Mouse (Mus musculus) gastrocnemius, postnatal 14 days (tissue): ENCODE data around the gene Rflnb. TPM values are rescaled to one million over a fixed set of nuclear protein-coding genes. Genes with fewer than 3 reads are reported as not detected.
"Not testable (repeated sequence)": the region's sequence is repeated elsewhere in the genome, so short reads cannot be mapped to it uniquely, and the experiment has no call there.

Source experiments
- DNase-seq: peaks from one replicate; pipeline ENCODE4 v3.0.0; 2021; ENCODE audit warnings: mixed read lengths
- intact Hi-C: fragments of 180-260 bp; cut with DNase I; formaldehyde crosslinking; loops from one replicate; pipeline ENCODE4 v1.15.1; 2025; ENCODE audit warnings: low total_unique reads
- total RNA-seq, 2 experiments: library from RNA; stranded (reverse); gene quantifications; 2 replicates each; pipeline ENCODE4 v1.2.3; 2021

The Rflnb gene
- total RNA-seq, 2 experiments from 2014 or later = 50.0 to 59.5 TPM

DNA sequence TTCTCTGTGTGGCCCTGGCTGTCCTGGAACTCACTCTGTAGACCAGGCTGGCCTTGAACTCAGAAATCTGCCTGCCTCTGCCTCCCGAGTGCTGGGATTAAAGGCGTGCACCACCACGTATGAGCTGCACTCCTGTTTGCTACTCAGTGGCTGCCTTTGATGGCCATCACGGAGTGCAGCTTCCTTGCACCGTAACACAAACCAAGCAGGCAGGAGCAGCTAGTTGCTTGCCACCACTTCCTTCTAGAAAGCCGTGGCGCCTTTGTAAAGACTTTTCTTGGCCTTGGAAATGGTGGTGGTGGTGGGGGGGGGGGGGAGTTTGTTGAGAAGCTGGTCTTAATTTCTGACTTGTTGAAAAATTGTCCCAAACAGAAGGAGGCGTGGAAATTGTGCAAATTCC, 12.5 kb upstream of the Rflnb start:
- no peak for DNase-seq
- intact Hi-C loops = no loop called here

DNA sequence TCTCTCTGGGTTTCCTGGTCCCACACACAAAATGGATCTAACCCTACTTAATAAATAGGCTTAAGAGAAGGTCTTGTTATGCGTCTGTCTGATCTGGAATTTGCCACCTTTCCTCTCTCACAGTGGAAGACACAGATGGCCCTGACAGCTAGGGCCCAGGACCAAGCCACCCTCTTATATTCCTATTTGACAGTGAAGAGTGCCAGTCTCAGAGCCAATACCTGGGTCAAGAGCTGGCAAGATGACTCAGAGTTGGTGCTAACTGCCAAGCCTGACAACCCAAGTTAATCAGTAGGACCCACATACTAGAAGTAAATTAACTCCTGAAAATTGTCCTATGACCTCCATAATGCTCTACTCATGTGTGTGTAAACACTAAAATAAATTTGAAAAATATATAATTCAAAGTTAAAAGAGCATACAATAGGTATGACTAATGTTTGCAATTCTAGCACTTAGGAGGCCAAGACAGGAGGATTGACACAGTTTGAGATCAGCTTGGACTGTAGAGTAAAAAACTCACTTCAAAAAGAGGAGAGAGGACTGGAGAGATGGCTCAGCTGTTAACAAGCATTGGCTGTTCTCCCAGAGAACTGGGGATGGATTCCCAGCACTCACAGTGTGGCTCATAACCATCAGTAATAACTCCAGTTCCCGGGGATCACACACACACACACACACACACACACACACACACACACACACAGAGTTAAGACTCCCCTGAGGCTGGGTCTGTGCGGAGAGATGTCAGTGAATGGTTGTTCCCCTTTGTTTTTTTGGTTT, 11.9 kb upstream of the Rflnb start:
- intact Hi-C loops = no loop called here
- no peak for DNase-seq

DNA sequence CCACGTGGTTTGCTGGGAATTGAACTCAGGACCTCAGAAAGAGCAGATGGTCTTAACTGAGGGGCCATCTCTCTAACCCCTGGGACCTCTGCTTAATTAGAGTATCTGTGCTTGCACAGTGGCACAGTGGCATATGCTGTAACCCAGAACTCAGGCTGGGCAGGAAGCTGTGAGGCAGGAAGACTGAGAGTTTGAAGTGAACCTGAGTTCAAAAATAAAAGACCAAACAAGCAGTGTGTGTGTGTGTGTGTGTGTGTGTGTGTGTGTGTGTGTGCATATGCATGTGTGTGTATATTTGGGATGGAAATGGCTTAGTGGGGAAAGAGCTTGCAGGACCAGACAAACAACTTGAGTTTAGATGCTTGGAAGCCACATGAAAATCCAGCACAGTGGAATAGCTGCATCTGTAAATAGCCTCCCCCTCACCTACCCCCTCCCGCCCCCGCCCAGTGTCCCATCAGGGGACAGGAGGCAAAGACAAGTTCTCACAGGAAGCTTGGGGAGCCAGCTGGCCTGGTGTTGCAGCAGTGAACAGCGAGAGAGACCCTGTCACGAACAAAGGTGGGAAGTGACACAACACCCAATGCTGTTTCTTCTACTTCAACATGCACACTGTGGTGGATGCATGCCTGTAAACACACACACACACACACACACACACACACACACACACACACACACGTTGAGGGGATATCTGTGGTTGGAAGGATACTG, 10.2 kb upstream of the Rflnb start:
- no peak for DNase-seq
- intact Hi-C loops = no loop called here

DNA sequence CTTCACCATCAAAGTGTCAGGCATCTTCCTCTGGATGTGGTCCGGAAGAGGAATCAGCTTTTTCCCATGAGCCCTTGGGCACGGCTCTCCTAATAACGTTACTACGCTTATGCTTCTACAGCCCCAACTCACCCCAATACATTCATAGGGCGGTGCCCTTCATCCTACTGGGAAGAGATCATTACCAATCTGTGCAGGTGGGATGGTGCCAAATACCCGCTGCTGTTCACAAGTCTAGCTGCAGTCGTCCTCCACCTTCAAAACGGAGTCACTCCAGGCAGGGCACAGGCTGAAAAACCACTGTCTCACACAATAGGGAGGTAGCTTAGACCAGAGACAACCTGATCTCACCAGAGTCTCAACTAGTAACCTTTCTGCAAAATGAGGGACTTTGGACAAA, 7.6 kb upstream of the Rflnb start:
- intact Hi-C loops = no loop called here
- no peak for DNase-seq

DNA sequence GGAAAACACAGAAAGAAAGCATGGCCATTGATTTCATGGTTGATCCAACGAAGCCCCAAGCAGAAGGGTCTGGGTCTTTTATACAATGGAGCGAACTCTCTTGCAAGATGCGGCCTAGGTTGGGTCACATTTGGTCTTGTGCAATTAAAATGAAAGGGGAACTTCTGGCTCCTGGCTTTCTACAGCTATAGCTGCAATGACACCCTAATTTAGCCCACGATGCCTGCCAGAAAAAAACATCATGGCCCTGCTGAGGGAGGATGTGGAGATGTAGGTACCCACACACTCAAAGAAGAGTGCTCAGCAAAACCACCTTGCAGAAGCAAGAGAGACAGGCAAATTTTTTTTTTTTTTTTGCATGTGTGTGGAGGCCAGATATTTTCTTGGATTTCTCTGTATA, 6.3 kb upstream of the Rflnb start:
- DNase-seq = no peak
- intact Hi-C loops = no loop called here

DNA sequence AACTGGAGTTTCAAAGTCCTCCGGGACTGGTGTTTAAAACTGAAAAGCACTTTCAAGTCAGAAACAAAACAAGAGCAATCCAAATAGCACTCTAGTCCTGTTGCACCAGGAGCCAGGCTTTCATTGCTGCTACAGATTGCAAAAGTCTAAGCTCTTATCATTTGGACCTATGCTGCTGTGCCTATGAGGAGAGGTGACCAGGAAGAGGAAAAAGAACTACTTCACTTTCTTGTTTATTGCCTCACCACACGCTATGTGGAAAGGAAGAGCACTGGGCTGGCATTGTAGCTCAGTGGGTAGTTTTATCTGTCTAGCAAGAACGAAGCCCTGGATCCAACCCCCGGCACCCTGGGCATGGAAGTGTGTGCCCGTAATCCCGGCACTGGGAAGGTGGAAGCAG, 5.8 kb upstream of the Rflnb start:
- no peak for DNase-seq
- intact Hi-C loops = no loop called here

DNA sequence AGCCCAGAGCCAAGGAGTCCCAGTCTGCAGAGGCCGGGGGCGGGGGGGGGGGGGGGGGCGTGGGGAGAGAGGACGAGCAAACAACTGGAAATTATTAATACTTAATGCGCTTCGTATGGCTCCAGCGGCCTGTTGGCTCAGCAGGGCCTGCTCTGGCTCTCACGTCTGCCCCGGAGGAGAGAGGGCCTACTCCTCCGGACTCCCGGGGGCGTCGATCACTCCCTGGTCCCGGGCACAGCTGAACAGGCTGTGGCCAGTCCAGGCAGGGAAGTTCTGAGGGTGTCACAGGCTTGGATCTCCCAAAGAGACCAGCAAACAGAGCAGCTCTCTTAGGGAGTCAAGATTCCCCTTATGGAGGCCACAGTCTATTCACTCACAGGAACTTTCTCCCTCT, 487 bp upstream of the Rflnb start:
- intact Hi-C loops = no loop called here
- peak; percentile 42 for DNase-seq

DNA sequence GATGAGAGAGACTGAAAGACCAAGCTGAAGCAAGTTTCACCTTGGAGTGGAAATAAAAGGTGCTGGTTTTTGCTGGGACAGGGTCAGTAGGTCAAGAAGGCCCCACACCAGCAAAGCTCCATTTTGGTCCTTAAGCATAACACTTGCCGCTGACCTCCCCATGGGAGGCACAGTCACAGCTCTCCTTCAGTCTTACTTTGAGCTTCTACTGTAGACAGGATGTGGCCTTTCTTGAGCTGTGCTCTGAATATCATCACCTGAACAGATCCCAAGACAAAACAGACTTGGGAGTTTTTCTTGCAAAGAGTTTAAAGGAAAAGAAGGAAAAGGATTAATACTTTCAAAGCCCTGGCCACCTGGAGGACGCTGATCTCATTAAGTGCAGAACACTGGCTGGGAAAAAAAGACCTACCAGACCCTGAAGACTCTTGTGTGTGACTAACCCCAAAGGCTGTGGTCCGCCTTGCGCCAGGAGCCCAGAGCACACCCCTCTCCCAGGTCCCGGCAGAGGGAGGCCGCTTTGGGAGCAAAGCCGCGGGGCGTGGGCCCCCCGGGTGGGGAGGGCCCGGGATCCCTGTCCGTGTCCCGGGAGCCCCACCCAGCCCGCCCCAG, 949 bp downstream of the Rflnb start:
- no peak for DNase-seq
- intact Hi-C loops = no loop called here

DNA sequence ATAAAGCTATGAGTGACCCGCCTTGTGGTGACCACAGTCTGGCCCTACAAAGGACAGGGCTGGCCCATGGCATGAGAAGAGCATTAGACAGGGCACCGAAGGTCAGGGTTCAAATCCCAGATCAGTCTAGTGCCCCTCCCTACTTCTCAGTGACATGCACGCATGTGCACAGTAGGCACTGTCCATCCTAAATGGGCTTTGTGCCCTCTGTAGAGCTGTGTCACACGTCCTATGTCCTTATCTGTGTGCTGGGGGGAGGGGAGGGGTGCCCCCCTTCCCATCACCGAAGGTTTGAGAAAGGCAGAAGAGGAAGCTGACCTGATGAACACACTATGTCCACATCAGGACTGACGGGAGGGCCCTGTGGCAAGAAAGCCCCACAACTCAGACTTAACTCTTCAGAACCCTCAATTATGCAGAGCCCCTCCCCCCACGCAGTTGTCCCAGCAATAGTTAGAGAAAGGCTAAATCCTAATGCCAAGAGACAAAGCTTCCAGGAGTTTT, 2.5 kb downstream of the Rflnb start:
- intact Hi-C loops = no loop called here
- no peak for DNase-seq

DNA sequence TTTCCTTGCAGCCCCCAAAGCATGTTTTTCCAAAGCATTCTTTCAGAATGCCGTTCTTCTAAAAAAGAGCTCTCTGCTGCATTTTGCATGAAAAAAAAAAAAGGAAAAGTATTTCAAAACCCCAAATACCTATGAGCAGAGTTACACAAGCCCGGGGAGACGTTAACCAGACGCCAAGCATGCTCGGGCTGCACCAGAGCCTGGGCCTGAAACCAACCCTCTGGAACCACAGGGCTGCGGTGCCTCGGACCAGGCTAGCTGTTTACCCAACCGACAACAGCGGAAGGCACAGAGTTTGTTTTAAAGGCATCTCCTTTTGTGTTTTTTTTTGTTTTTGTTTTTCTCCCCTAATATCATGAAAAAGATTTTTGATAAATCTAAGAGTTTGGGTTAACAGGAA, 6.7 kb downstream of the Rflnb start:
- DNase-seq = no peak
- intact Hi-C loops = no loop called here

DNA sequence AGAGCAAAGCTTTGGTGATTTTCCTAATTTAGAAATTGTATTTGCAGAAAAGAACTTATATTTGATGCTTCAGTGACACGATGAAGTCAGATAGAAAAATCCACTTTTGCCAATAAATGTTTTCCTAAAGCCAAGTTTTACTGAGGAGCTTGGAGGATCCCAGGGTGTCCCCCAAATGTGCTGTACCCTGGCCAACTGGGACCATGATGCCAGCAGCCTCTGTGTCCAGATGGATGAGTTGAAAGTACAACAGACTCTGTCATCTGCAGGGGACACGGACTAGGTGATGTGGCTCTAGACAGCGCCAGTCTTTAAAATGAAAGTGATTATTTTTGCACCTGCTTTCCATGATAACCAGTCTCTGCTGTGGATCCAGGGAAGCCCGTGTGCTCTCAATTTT, 7.7 kb downstream of the Rflnb start:
- intact Hi-C loops = no loop called here
- no peak for DNase-seq

DNA sequence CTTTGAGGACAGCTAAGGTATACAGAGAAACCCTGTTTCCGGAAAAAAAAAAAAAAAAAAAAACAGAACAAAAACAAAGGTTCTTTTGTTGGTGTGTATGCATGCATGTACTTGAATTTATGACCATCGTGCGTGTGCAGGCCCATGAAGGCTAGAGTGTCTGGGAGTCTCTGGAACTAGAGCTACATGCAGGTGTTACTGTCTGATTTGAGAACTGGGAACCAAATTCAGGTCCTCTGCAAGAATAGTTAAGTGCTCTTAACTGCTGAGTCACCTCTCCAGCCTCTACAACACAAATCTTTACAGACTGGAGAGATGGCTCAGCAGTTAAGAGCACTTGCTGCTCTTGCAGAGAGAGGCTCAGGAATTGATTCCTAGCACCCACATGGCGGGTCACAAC, 11.8 kb downstream of the Rflnb start:
- intact Hi-C loops = no loop called here
- no peak for DNase-seq

DNA sequence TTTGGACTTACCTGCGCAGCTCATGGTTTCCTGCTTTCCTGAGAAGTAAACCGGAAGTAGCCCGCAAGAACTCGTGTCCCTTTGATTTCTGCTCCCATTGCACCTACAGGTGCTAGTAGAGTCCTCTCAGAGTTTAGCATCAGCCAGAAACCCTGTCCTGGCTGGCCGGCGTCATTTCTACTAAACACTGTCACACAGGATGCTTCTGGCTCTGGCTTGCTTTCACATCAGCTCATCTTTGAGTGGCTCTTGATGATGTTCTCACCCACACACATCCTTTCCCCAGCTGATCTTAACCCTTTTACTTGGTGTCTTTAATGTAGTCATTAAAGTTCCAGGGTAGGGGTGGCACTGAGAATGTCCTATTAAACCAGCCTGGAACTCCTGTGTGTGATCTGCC, 12.3 kb downstream of the Rflnb start:
- intact Hi-C loops = no loop called here
- no peak for DNase-seq

DNA sequence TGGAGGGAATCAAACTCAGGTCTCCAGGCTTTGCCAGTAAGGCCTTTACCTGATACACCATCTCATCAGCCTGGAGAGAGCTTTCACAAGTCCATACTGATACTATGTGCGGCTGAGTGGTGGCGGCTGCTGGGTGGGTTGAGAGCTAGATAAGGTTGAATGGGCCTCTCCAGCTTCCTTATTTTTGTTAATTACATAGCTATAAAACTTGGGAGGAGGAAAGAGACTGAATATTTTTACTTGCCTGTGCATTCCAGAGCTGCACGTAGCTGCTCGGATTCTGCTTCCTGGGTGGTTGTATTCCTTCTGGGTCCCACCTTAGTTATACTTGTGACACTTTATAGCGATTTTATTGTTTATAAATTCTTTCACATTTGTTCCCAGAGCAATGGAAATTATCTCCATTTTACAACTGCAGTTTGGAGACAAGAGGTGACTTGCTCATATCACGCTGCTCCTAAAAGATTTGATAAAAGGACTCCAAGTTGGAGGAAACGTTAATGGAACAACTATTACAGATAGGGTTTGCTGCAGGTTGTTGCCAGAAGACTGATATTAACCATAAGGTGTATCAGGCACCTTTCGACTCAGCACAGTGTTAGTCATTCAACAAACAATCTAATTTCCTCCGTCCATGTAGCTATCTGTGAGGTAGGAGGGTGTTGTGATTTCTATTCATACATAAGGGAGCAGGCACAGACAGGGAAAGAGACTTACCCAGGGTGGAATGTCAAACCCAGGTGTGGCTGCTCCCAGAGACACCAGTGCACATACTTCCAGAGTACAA, 16.6 kb downstream of the Rflnb start:
- intact Hi-C loops = no loop called here
- no peak for DNase-seq

DNA sequence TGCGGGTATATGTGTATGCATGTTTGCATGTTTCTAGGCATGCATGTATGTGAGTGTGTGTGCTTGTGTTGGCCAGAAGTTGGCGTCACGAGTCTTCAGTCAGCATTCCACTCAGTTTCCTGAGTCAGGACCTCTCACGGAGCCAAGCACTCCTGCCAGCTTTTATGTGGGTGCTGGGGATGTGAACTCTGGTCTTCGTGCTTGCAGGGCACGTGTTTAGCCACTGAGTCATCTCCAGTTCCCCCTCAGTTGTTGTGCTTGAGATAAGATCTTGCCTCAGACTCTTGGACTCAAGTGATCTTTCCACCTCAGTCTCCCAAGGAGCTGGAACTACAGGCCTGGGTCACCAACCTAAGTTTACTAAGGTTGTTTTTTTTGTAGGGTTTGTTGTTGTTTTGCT, 18.5 kb downstream of the Rflnb start:
- intact Hi-C loops = no loop called here
- DNase-seq = no peak

DNA sequence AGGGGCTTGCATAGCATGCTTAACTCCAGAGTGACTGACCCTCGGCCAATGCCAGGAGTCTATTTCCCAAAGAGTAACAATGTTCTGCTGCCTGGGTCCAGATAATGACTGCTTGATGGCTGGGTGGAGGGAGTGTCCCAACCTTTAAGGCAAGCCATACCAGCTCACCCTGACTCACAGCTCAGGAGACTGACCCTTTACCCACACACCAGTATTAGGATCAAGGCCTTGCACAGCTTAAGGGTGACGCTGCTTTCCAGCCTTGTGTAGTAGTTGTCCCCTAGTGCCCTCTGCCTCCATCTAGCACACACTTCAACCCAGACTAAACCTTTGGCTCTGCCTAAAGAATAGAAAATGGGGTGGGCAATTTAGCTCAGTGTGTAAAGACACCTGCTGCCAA, 19.4 kb downstream of the Rflnb start:
- intact Hi-C loops = no loop called here
- no peak for DNase-seq

DNA sequence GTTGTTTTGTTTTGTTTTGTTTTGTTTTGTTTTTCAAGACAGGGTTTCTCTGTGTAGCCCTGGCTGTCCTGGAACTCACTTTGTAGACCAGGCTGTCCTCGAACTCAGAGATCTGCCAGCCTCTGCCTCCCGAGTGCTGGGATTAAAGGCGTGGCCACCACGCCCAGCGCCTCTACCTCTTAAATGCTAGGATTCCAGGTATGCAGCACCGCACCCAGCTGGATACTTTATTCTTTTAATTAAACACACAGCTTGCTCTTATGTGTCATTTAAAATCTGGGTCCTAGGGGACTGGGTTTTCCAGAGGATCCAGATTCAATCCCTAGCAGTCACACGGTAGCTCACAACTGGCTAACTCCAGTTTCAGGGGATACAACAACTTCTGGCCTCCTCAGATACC, 23.3 kb downstream of the Rflnb start:
- intact Hi-C loops, DNase-seq: not testable (repeated sequence)

DNA sequence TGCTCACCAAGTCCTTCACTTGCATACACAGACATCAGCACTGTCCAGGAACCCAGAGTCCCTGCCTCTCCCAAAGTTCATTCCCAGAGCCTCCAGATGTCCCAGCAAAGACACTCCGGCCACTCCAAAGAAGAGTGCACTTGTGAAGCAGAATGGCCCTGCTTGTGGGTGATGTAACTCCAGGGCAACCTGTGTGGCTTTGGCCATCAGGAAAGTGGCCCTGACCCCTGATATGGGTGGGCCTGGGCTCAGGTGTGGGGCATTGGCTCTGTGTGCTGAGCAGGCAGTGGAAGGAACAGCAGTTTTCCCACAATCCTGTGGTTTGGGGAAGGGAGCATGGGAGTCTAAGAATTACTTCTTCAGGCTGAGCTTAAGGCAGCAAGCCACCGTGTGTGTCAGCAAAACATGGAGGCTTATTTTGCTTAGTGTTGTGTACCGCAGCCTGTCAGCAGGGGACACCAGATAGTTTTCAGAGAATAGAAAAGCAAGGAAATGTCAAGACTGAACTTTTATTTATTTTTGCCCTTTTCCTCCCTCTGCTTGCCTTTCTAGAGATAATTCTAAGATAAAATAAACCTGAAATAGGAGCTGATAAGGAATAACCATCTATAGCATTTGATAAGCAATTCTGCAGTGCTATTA, 26.2 kb downstream of the Rflnb start:
- no peak for DNase-seq
- intact Hi-C loops = no loop called here

DNA sequence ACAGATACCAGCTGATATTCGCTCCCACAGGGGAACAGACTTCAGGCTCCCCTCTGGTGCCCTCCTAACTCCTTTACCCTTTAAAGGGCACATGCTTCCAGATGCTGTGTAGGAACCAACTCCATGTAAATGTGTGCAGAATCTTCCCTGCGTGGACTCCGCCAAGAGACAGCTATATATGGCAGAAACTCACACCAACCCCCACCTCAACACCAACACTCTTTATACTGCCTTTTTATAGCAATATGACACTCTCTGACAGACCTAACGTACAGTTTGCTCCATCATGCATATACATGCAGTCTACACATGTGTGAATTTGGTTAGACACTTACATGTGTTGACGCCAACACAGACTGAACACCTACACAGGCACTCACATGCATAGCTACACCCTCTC, 26.9 kb downstream of the Rflnb start:
- intact Hi-C loops = no loop called here
- no peak for DNase-seq
